Mouse (Mus musculus): ENCODE measurements around the gene Nxph1. TPM values are rescaled to one million over a fixed set of nuclear protein-coding genes. Genes with fewer than 3 reads are reported as not detected.

Gene Nxph1
- total and polyA plus RNA-seq, 3 experiments, result not detected

DNA sequence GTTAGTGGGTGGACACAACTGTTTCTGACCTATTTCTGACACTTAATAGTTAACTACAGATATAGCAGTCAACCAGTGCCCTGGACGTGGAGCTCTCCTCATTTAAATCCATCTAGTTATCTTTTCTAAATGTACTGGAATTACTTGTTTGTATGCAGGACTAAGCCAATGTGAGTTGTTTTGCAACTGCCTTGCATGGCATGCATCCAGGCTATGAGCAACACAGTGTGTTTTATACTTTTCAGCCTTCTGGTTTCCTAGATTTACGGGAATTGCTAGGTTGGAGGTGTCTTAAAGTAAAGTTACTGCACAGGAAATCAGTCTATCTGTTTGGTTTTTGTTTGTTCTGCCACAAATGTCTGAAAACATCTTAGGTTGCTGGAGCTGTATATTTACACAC, 49.1 kb downstream of the Nxph1 start:
- intact Hi-C loops (cut with DNase I), result no loop called here
- Histone ChIP-seq H3K27ac (no peak overlapping the region), H3K4me1 (ENCODE audit: control insufficient read depth, insufficient read depth, low read length) (no peaks in the 10 kb centered on the region), H3K9ac (ENCODE audit: low read depth, low read length) (no peak overlapping the region), H3K4me3 (no peak overlapping the region), H3K36me3 (ENCODE audit: control insufficient read depth, insufficient read depth, low read length) (no peaks in the 10 kb centered on the region), H3K27me3 (ENCODE audit: control insufficient read depth, insufficient read depth, low read length) (no peaks in the 10 kb centered on the region), H3K79me2 (replicated peaks; ENCODE audit: control insufficient read depth, insufficient read depth, low read length) (no peaks in the 10 kb centered on the region)
- DNase-seq, result peak; percentile 7 to 18
- TF ChIP-seq CTCF (IDR thresholded peaks at IDR 0.05), result no peak
- TF ChIP-seq POLR2A (IDR thresholded peaks at IDR 0.05; ENCODE audit: insufficient read depth, low read depth, low read length), result no peak
- TF ChIP-seq EP300 (IDR thresholded peaks at IDR 0.05; ENCODE audit: insufficient read depth, low read depth, low read length), result no peak
- WGBS, result 62% methylated on average over 2 of the region's 2 CpGs

GRCm38 (mm10) chr6:9002686-9003085, 54.5 kb downstream of the Nxph1 start:
- no peak for DNase-seq
- WGBS, result 53% methylated on average over 3 of the region's 3 CpGs
- Histone ChIP-seq H3K27me3 (ENCODE audit: control insufficient read depth, insufficient read depth, low read length) (no peaks in the 10 kb centered on the region), H3K9ac (ENCODE audit: low read depth, low read length) (no peak overlapping the region), H3K4me1 (ENCODE audit: control insufficient read depth, insufficient read depth, low read length) (no peaks in the 10 kb centered on the region), H3K79me2 (replicated peaks; ENCODE audit: control insufficient read depth, insufficient read depth, low read length) (no peaks in the 10 kb centered on the region), H3K27ac (no peak overlapping the region), H3K4me3 (no peak overlapping the region), H3K36me3 (ENCODE audit: control insufficient read depth, insufficient read depth, low read length) (no peaks in the 10 kb centered on the region)
- intact Hi-C loops (cut with DNase I), result no loop called here
- TF ChIP-seq CTCF (IDR thresholded peaks at IDR 0.05) (no peak), POLR2A (IDR thresholded peaks at IDR 0.05; ENCODE audit: insufficient read depth, low read depth, low read length) (no peak), EP300 (IDR thresholded peaks at IDR 0.05; ENCODE audit: insufficient read depth, low read depth, low read length) (no peak)

GRCm38 (mm10) chr6:9026631-9027030, 78.4 kb downstream of the Nxph1 start:
- Histone ChIP-seq H3K79me2 (replicated peaks; ENCODE audit: control insufficient read depth, insufficient read depth, low read length) (no peaks in the 10 kb centered on the region), H3K36me3 (ENCODE audit: control insufficient read depth, insufficient read depth, low read length) (no peaks in the 10 kb centered on the region), H3K27ac (no peak overlapping the region), H3K4me1 (ENCODE audit: control insufficient read depth, insufficient read depth, low read length) (no peaks in the 10 kb centered on the region), H3K27me3 (ENCODE audit: control insufficient read depth, insufficient read depth, low read length) (no peaks in the 10 kb centered on the region), H3K4me3 (no peak overlapping the region), H3K9ac (ENCODE audit: low read depth, low read length) (no peak overlapping the region)
- TF ChIP-seq EP300 (IDR thresholded peaks at IDR 0.05; ENCODE audit: insufficient read depth, low read depth, low read length), result no peak
- TF ChIP-seq CTCF (IDR thresholded peaks at IDR 0.05), result no peak
- no peak for TF ChIP-seq POLR2A (IDR thresholded peaks at IDR 0.05; ENCODE audit: insufficient read depth, low read depth, low read length)
- intact Hi-C loops (cut with DNase I), result no loop called here
- DNase-seq, result no peak
- 88% methylated on average over 1 of the region's 1 CpGs for WGBS

GRCm38 (mm10) chr6:9027146-9027545, 78.9 kb downstream of the Nxph1 start:
- no peak for DNase-seq
- no peak overlapping the region for H3K9ac ChIP-seq (ENCODE audit: low read depth, low read length)
- H3K36me3 ChIP-seq (ENCODE audit: control insufficient read depth, insufficient read depth, low read length), result no peaks in the 10 kb centered on the region
- no peak overlapping the region for H3K4me3 ChIP-seq
- H3K27me3 ChIP-seq (ENCODE audit: control insufficient read depth, insufficient read depth, low read length), result no peaks in the 10 kb centered on the region
- H3K79me2 ChIP-seq (replicated peaks; ENCODE audit: control insufficient read depth, insufficient read depth, low read length), result no peaks in the 10 kb centered on the region
- H3K27ac ChIP-seq, result no peak overlapping the region
- 24% methylated on average over 4 of the region's 4 CpGs for WGBS
- intact Hi-C loops (cut with DNase I), result no loop called here
- H3K4me1 ChIP-seq (ENCODE audit: control insufficient read depth, insufficient read depth, low read length), result no peaks in the 10 kb centered on the region
- no peak for TF ChIP-seq EP300 (IDR thresholded peaks at IDR 0.05; ENCODE audit: insufficient read depth, low read depth, low read length)
- no peak for TF ChIP-seq POLR2A (IDR thresholded peaks at IDR 0.05; ENCODE audit: insufficient read depth, low read depth, low read length)
- no peak for TF ChIP-seq CTCF (IDR thresholded peaks at IDR 0.05)

DNA sequence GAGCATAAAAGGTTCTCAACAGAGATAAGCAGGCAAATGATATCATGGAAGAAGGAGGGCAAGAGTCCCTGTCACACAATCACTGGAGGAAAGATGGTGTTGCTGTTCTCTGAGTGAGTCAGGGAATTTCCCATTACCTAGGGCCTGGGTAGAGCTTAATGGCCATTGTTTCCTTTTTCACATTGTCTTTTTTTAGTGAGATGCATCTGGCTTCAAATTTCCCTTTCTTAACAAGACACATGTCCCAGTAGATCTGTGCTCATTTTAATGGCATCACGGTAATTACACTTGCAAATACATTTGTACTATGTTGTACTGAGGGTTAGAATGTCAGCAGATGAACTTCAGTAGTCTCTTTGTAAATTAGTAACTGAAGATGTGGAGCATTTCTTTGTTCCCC, 80.3 kb downstream of the Nxph1 start:
- Histone ChIP-seq H3K27ac (no peak overlapping the region), H3K4me3 (no peak overlapping the region), H3K27me3 (ENCODE audit: control insufficient read depth, insufficient read depth, low read length) (no peaks in the 10 kb centered on the region), H3K4me1 (ENCODE audit: control insufficient read depth, insufficient read depth, low read length) (no peaks in the 10 kb centered on the region), H3K36me3 (ENCODE audit: control insufficient read depth, insufficient read depth, low read length) (no peaks in the 10 kb centered on the region), H3K9ac (ENCODE audit: low read depth, low read length) (no peak overlapping the region), H3K79me2 (replicated peaks; ENCODE audit: control insufficient read depth, insufficient read depth, low read length) (no peaks in the 10 kb centered on the region)
- intact Hi-C loops (cut with DNase I), result no loop called here
- TF ChIP-seq POLR2A (IDR thresholded peaks at IDR 0.05; ENCODE audit: insufficient read depth, low read depth, low read length) (no peak), CTCF (IDR thresholded peaks at IDR 0.05) (no peak), EP300 (IDR thresholded peaks at IDR 0.05; ENCODE audit: insufficient read depth, low read depth, low read length) (no peak)
- DNase-seq, result no peak
- 58% methylated on average over 1 of the region's 1 CpGs for WGBS

DNA sequence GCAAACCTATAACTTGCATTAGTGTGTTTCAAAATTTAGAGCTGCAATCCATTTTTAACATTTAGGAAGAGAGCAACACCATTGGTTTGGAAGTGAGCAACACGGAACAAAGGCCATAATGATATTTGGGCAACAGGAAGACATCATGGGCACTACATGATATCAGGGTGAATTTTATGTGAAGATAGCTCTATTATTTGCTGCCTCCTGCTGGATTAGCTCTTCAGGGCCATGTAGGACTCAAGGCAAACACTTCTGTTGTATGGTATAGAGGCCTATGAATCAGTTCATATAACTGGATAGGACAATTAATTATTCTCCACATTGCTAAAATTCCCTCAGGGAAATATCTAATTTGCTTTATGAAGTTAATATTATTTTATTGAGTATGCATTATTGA, 91.1 kb downstream of the Nxph1 start:
- no peak overlapping the region for H3K9ac ChIP-seq (ENCODE audit: low read depth, low read length)
- DNase-seq, result no peak
- 84% methylated on average over 1 of the region's 1 CpGs for WGBS
- H3K27me3 ChIP-seq (ENCODE audit: control insufficient read depth, insufficient read depth, low read length), result no peaks in the 10 kb centered on the region
- no peaks in the 10 kb centered on the region for H3K79me2 ChIP-seq (replicated peaks; ENCODE audit: control insufficient read depth, insufficient read depth, low read length)
- H3K27ac ChIP-seq, result no peak overlapping the region
- no peak overlapping the region for H3K4me3 ChIP-seq
- intact Hi-C loops (cut with DNase I), result no loop called here
- no peaks in the 10 kb centered on the region for H3K36me3 ChIP-seq (ENCODE audit: control insufficient read depth, insufficient read depth, low read length)
- TF ChIP-seq CTCF (IDR thresholded peaks at IDR 0.05) (0 out of 2 replicates have a peak, but pooled peaks have one; percentile 7), EP300 (IDR thresholded peaks at IDR 0.05; ENCODE audit: insufficient read depth, low read depth, low read length) (no peak), POLR2A (IDR thresholded peaks at IDR 0.05; ENCODE audit: insufficient read depth, low read depth, low read length) (no peak)
- H3K4me1 ChIP-seq (ENCODE audit: control insufficient read depth, insufficient read depth, low read length), result no peaks in the 10 kb centered on the region

Measured in heart, adult 2 months (tissue).